Mouse (Mus musculus) embryonic facial prominence, embryonic 11.5 days (tissue): ENCODE results near the gene Trpc5. TPM values are rescaled to one million over a fixed set of nuclear protein-coding genes. Genes with fewer than 3 reads are reported as not detected.

Experiments
- ATAC-seq: fragments of 200-750 bp; cut with Nextera tagmentation; replicated peaks from 2 replicates; pipeline ENCODE4 v1.8.0; 2017; ENCODE audit warnings: low read depth; ENCODE audit not compliant: insufficient number of reproducible peaks, low FRiP score, low TSS enrichment
- DNase-seq: peaks from one replicate; pipeline ENCODE4 v3.0.0-alpha.2; 2015; ENCODE audit warnings: low spot score
- H3K27ac ChIP-seq: fragments of 300-500 bp; sonication (generic); replicated peaks from 2 replicates; pipeline ENCODE4 v1.5.1; 2014; ENCODE audit warnings: mild to moderate bottlenecking, low read depth, low read length, control low read depth
- H3K27me3 ChIP-seq: fragments of 300-500 bp; sonication (generic); 2 replicates; pipeline ENCODE4 v1.6.1; 2014; ENCODE audit warnings: mild to moderate bottlenecking, low read length, moderate library complexity, mixed read lengths; ENCODE audit not compliant: control insufficient read depth, insufficient read depth
- H3K36me3 ChIP-seq: fragments of 300-500 bp; sonication (generic); replicated peaks from 2 replicates; pipeline ENCODE4 v1.6.1; 2014; ENCODE audit warnings: low read depth, mild to moderate bottlenecking, low read length, moderate library complexity, mixed read lengths; ENCODE audit not compliant: control insufficient read depth, insufficient read depth
- H3K4me1 ChIP-seq: fragments of 300-500 bp; sonication (generic); 2 replicates; pipeline ENCODE4 v1.6.1; 2014; ENCODE audit warnings: low read length, mixed read lengths; ENCODE audit not compliant: control insufficient read depth, insufficient read depth
- H3K4me2 ChIP-seq: fragments of 300-500 bp; sonication (generic); 2 replicates; pipeline ENCODE4 v1.6.1; 2014; ENCODE audit warnings: low read depth, mild to moderate bottlenecking, control low read depth, low read length, moderate library complexity
- H3K4me3 ChIP-seq: fragments of 300-500 bp; sonication (generic); 2 replicates; pipeline ENCODE4 v1.5.1; 2014; ENCODE audit warnings: low read depth, low read length, control low read depth
- H3K9ac ChIP-seq: fragments of 300-500 bp; sonication (generic); replicated peaks from 2 replicates; pipeline ENCODE4 v1.6.1; 2014; ENCODE audit warnings: mild to moderate bottlenecking, control low read depth, low read length
- H3K9me3 ChIP-seq: fragments of 300-500 bp; sonication (generic); replicated peaks from 2 replicates; pipeline ENCODE4 v1.6.1; 2016; ENCODE audit warnings: mild to moderate bottlenecking, low read length, inconsistent platforms, mixed read lengths; ENCODE audit not compliant: control insufficient read depth
- WGBS: fragments of 180-500 bp; shearing (Covaris S2); extraction: QIAGEN DNeasy Blood & Tissue Kit; methylation state at CpG from one replicate; pipeline ENCODE4 v1.1.7; 2014; 5-methylcytosine and 5-hydroxymethylcytosine counted together
- polyA plus RNA-seq: library from polyadenylated mRNA; unstranded; fragments of >200 nt; fragmentation: Nextera tagmentation; extraction: Ambion mirVana; gene quantifications from 2 replicates; pipeline ENCODE4 v1.2.1, GENCODE M21; 2014

The Trpc5 gene
- polyA plus RNA-seq, 1 experiment from 2014 or later = 0.18 TPM

- Histone ChIP-seq H3K9me3 (no peaks in the 10 kb centered on the region), H3K4me1 (no peaks in the 10 kb centered on the region), H3K36me3 (no peaks in the 10 kb centered on the region), H3K9ac (no peak overlapping the region), H3K4me2 (no peak overlapping the region), H3K27me3 (no peaks in the 10 kb centered on the region), H3K4me3 (no peak overlapping the region), H3K27ac (no peak overlapping the region)
- DNase-seq (no peak), ATAC-seq (no peak)
- WGBS = 85% methylated on average over 3 of the region's 3 CpGs
Measured at GRCm38 (mm10) chrX:144423848-144424247, 264.1 kb downstream of the Trpc5 start.

GRCm38 (mm10) chrX:144421091-144421490 lies 266.9 kb downstream of the Trpc5 start:
- no peak for DNase-seq
- Histone ChIP-seq H3K9me3 (no peaks in the 10 kb centered on the region), H3K4me2 (no peak overlapping the region), H3K4me1 (no peaks in the 10 kb centered on the region), H3K27ac (no peak overlapping the region), H3K36me3 (no peaks in the 10 kb centered on the region), H3K4me3 (no peak overlapping the region), H3K9ac (no peak overlapping the region), H3K27me3 (no peaks in the 10 kb centered on the region)
- no peak for ATAC-seq
- WGBS = 93% methylated on average over 1 of the region's 1 CpGs

GRCm38 (mm10) chrX:144420259-144420658 lies 267.7 kb downstream of the Trpc5 start:
- no peak for DNase-seq
- no peak overlapping the region for H3K4me3 ChIP-seq
- no peak for ATAC-seq
- no peak overlapping the region for H3K4me2 ChIP-seq
- no peak overlapping the region for H3K9ac ChIP-seq
- H3K9me3 ChIP-seq = no peaks in the 10 kb centered on the region
- WGBS = 61% methylated on average over 1 of the region's 1 CpGs
- H3K4me1 ChIP-seq = no peaks in the 10 kb centered on the region
- H3K27ac ChIP-seq = no peak overlapping the region
- H3K27me3 ChIP-seq = no peaks in the 10 kb centered on the region
- H3K36me3 ChIP-seq = no peaks in the 10 kb centered on the region

- H3K36me3 ChIP-seq = no peaks in the 10 kb centered on the region
- H3K4me2 ChIP-seq = no peak overlapping the region
- DNase-seq (no peak), ATAC-seq (no peak)
- H3K27me3 ChIP-seq = no peaks in the 10 kb centered on the region
- H3K4me1 ChIP-seq = no peaks in the 10 kb centered on the region
- no peak overlapping the region for H3K9ac ChIP-seq
- no peak overlapping the region for H3K27ac ChIP-seq
- H3K4me3 ChIP-seq = no peak overlapping the region
- no peaks in the 10 kb centered on the region for H3K9me3 ChIP-seq
- WGBS = 62% methylated on average over 5 of the region's 5 CpGs
Measured at GRCm38 (mm10) chrX:144408036-144408435, 279.9 kb downstream of the Trpc5 start.

GRCm38 (mm10) chrX:144403526-144403925 lies 284.5 kb downstream of the Trpc5 start:
- Histone ChIP-seq H3K4me1 (no peaks in the 10 kb centered on the region), H3K9ac (no peak overlapping the region), H3K27ac (no peak overlapping the region), H3K4me2 (no peak overlapping the region), H3K27me3 (no peaks in the 10 kb centered on the region), H3K9me3 (no peaks in the 10 kb centered on the region), H3K4me3 (no peak overlapping the region), H3K36me3 (no peaks in the 10 kb centered on the region)
- no peak for ATAC-seq
- peak; percentile 48 for DNase-seq
- 32% methylated on average over 7 of the region's 7 CpGs for WGBS

GRCm38 (mm10) chrX:144374196-144374595 lies 313.8 kb downstream of the Trpc5 start:
- no peaks in the 10 kb centered on the region for H3K36me3 ChIP-seq
- no peak overlapping the region for H3K9ac ChIP-seq

GRCm38 (mm10) chrX:144338355-144338754 lies 349.6 kb downstream of the Trpc5 start:
- H3K27me3 ChIP-seq = no peaks in the 10 kb centered on the region
- no peak for DNase-seq
- no peaks in the 10 kb centered on the region for H3K36me3 ChIP-seq
- no peak overlapping the region for H3K27ac ChIP-seq
- no peaks in the 10 kb centered on the region for H3K4me1 ChIP-seq
- H3K9ac ChIP-seq = no peak overlapping the region
- H3K4me3 ChIP-seq = no peak overlapping the region
- no peak for ATAC-seq
- no peak overlapping the region for H3K4me2 ChIP-seq
- H3K9me3 ChIP-seq = no peaks in the 10 kb centered on the region

More at GRCm38 (mm10) chrX:144374196-144374595, 313.8 kb downstream of the Trpc5 start:
- H3K27me3 ChIP-seq = no peaks in the 10 kb centered on the region
- no peak overlapping the region for H3K27ac ChIP-seq
- ATAC-seq = no peak
- no peak overlapping the region for H3K4me2 ChIP-seq
- no peaks in the 10 kb centered on the region for H3K9me3 ChIP-seq
- DNase-seq = peak; percentile 56
- 48% methylated on average over 2 of the region's 2 CpGs for WGBS
- no peak overlapping the region for H3K4me3 ChIP-seq
- no peaks in the 10 kb centered on the region for H3K4me1 ChIP-seq

GRCm38 (mm10) chrX:144337938-144338337 lies 350.0 kb downstream of the Trpc5 start:
- Histone ChIP-seq H3K9ac (no peak overlapping the region), H3K36me3 (no peaks in the 10 kb centered on the region), H3K4me3 (no peak overlapping the region), H3K4me1 (no peaks in the 10 kb centered on the region), H3K4me2 (no peak overlapping the region), H3K9me3 (no peaks in the 10 kb centered on the region), H3K27ac (no peak overlapping the region), H3K27me3 (no peaks in the 10 kb centered on the region)
- ATAC-seq (no peak), DNase-seq (no peak)
